Mouse (Mus musculus): ENCODE measurements around the gene Rnd1. TPM values are rescaled to one million over a fixed set of nuclear protein-coding genes. Genes with fewer than 3 reads are reported as not detected.

Rnd1 gene
- polyA plus RNA-seq, 1 experiment = 14.4 TPM

DNA sequence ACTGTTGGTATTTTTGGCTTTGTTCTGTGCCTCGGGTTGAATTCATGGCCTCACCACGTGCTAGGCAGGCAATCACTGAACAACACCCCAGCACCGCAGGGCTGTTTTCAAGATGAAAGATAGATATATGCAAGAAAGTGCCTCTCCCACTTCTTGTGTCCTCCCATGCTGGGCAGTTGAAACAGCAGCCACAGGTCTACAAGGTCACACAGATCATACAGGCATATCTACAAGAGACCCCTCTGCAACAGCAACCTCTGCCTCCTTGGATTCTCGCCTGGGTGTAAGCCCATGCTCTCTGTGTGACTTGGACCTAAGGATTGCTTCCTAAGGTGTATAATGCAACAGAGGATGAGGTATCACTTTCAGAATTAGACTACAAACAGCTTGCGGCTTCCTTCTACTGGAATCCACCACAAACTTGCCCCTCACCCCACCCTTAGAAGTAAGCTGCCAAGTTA, 53.9 kb downstream of the Rnd1 start:
- Histone ChIP-seq H3K36me3 (ENCODE audit: control insufficient read depth, insufficient read depth) (no peaks in the 10 kb centered on the region), H3K27me3 (ENCODE audit: control insufficient read depth, insufficient read depth, insufficient read length) (no peaks in the 10 kb centered on the region), H3K4me2 (ENCODE audit: low read depth) (no peak overlapping the region), H3ac (ENCODE audit: control insufficient read depth, insufficient read length) (no peak overlapping the region), H3K79me2 (ENCODE audit: control insufficient read depth, insufficient read depth) (no peaks in the 10 kb centered on the region), H3K4me3 (no peak overlapping the region)
- TF ChIP-seq TCF12 (IDR thresholded peaks at IDR 0.05; ENCODE audit: insufficient read depth, poor library complexity, severe bottlenecking) (no peak), TCF3 (IDR thresholded peaks at IDR 0.05; ENCODE audit: insufficient read length, low read depth) (no peak), CEBPB (IDR thresholded peaks at IDR 0.05; ENCODE audit: insufficient read depth, poor library complexity, severe bottlenecking) (no peak), POLR2A (IDR thresholded peaks at IDR 0.05; ENCODE audit: insufficient read length, low read depth) (no peak), MAX (IDR thresholded peaks at IDR 0.05; ENCODE audit: low read depth) (no peak), MYOD1 (IDR thresholded peaks at IDR 0.05; ENCODE audit: control insufficient read depth in 1 of 3, insufficient read length in 2 of 3, low read depth in 2 of 3) (no peak), USF1 (IDR thresholded peaks at IDR 0.05; ENCODE audit: low read depth) (no peak), REST (IDR thresholded peaks at IDR 0.05; ENCODE audit: insufficient read depth, insufficient read length) (no peak), SRF (IDR thresholded peaks at IDR 0.05; ENCODE audit: control insufficient read depth, insufficient read length, low read depth) (no peak), MYOG (IDR thresholded peaks at IDR 0.05; ENCODE audit: control insufficient read depth in 1 of 3, insufficient read depth in 1 of 3, insufficient read length in 2 of 3, low read depth in 2 of 3) (no peak)

DNA sequence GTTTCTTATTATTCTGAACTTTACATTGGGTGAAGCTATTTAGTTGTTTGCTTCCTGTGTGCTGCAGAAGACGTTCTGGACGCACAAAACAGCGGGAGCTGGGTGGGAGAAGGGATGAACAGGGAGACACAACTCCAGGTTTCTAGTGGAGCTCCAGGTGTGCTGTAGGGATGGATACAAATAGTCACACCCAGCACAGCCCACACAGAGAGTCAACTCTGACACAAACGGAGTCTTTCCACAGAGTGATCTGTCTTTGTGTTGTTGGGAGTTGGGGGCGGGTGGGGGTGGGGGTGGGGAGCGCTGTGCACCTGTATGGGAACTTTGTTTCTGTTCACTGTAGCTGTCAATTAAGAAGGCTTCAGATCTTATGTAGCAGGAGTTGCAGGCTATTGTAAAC, 54.5 kb downstream of the Rnd1 start:
- TF ChIP-seq MYOD1 (IDR thresholded peaks at IDR 0.05; ENCODE audit: control insufficient read depth in 1 of 3, insufficient read length in 2 of 3, low read depth in 2 of 3) (no peak), CEBPB (IDR thresholded peaks at IDR 0.05; ENCODE audit: insufficient read depth, poor library complexity, severe bottlenecking) (no peak), REST (IDR thresholded peaks at IDR 0.05; ENCODE audit: insufficient read depth, insufficient read length) (no peak), TCF3 (IDR thresholded peaks at IDR 0.05; ENCODE audit: insufficient read length, low read depth) (no peak), E2F4 (IDR thresholded peaks at IDR 0.05; ENCODE audit: insufficient read depth) (no peak), MAX (IDR thresholded peaks at IDR 0.05; ENCODE audit: low read depth) (no peak), SRF (IDR thresholded peaks at IDR 0.05; ENCODE audit: control insufficient read depth, insufficient read length, low read depth) (no peak), USF1 (IDR thresholded peaks at IDR 0.05; ENCODE audit: low read depth) (no peak), TCF12 (IDR thresholded peaks at IDR 0.05; ENCODE audit: insufficient read depth, poor library complexity, severe bottlenecking) (no peak), POLR2A (IDR thresholded peaks at IDR 0.05; ENCODE audit: insufficient read length, low read depth) (no peak), MYOG (IDR thresholded peaks at IDR 0.05; ENCODE audit: control insufficient read depth in 1 of 3, insufficient read depth in 1 of 3, insufficient read length in 2 of 3, low read depth in 2 of 3) (no peak)

DNA sequence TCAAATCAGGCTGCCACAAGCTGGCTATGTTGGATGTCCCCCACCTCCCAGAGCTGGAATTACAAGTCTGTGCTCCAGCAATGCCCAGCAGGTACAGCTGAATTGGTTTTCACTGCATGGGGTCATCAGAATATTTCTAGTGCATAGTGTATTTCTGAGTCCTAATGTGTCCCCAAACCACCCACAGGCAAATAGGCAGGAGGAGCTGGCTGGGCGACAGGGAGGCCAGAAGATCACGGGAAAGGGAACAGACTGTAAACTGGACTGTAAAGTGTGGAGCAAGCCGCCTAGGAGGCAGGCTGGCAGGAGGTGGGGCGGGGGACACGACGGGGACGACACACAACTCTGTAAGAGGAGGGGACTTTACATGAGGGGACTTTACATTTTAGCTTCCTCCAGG, 55.1 kb downstream of the Rnd1 start:
- Histone ChIP-seq H3K27me3 (ENCODE audit: control insufficient read depth, insufficient read depth, insufficient read length) (no peaks in the 10 kb centered on the region), H3K79me2 (ENCODE audit: control insufficient read depth, insufficient read depth) (no peaks in the 10 kb centered on the region), H3K4me3 (no peak overlapping the region), H3ac (ENCODE audit: control insufficient read depth, insufficient read length) (no peak overlapping the region), H3K36me3 (ENCODE audit: control insufficient read depth, insufficient read depth) (no peaks in the 10 kb centered on the region), H3K4me2 (ENCODE audit: low read depth) (no peak overlapping the region)
- TF ChIP-seq SRF (IDR thresholded peaks at IDR 0.05; ENCODE audit: control insufficient read depth, insufficient read length, low read depth) = peak; percentile 27
- no peak for TF ChIP-seq POLR2AphosphoS2 (IDR thresholded peaks at IDR 0.05; ENCODE audit: insufficient read length, low read depth)
- TF ChIP-seq TCF3 (IDR thresholded peaks at IDR 0.05; ENCODE audit: insufficient read length, low read depth) = no peak

More for the DNA sequence above, 54.5 kb downstream of the Rnd1 start:
- Histone ChIP-seq H3K4me2 (ENCODE audit: low read depth) (no peak overlapping the region), H3K27me3 (ENCODE audit: control insufficient read depth, insufficient read depth, insufficient read length) (no peaks in the 10 kb centered on the region), H3K36me3 (ENCODE audit: control insufficient read depth, insufficient read depth) (no peaks in the 10 kb centered on the region), H3K4me3 (no peak overlapping the region), H3K79me2 (ENCODE audit: control insufficient read depth, insufficient read depth) (no peaks in the 10 kb centered on the region), H3ac (ENCODE audit: control insufficient read depth, insufficient read length) (no peak overlapping the region)

DNA sequence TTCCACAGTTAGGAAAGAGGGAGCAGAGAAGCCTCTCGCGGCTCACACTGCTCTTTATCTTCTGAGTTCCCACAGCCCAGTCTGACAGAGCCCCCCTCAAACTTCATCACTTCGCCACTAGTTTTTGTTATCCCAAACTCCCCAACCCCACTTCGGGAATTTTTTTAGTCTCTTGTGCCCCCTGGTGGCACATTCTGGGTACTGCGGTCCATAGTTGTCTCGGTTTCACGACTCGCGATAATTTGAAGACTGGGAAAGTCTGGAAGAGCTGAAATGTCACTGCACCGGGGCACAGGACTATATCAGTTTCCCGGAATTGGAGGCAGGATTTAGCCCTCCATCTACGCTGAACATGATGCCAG, 60.1 kb downstream of the Rnd1 start:
- Histone ChIP-seq H3ac (ENCODE audit: control insufficient read depth, insufficient read length) (no peak overlapping the region), H3K4me3 (peak overlapping the region; percentile 1), H3K27me3 (ENCODE audit: control insufficient read depth, insufficient read depth, insufficient read length) (no peaks in the 10 kb centered on the region), H3K36me3 (ENCODE audit: control insufficient read depth, insufficient read depth) (no peaks in the 10 kb centered on the region), H3K4me2 (ENCODE audit: low read depth) (peak overlapping the region; percentile 70), H3K79me2 (ENCODE audit: control insufficient read depth, insufficient read depth) (no peaks in the 10 kb centered on the region)
- TF ChIP-seq POLR2AphosphoS2 (IDR thresholded peaks at IDR 0.05; ENCODE audit: insufficient read length, low read depth) (no peak), E2F4 (IDR thresholded peaks at IDR 0.05; ENCODE audit: insufficient read depth) (no peak), MYOD1 (IDR thresholded peaks at IDR 0.05; ENCODE audit: control insufficient read depth in 1 of 3, insufficient read length in 2 of 3, low read depth in 2 of 3) (no peak), MYOG (IDR thresholded peaks at IDR 0.05; ENCODE audit: control insufficient read depth in 1 of 3, insufficient read depth in 1 of 3, insufficient read length in 2 of 3, low read depth in 2 of 3) (no peak), TCF12 (IDR thresholded peaks at IDR 0.05; ENCODE audit: insufficient read depth, poor library complexity, severe bottlenecking) (no peak), REST (IDR thresholded peaks at IDR 0.05; ENCODE audit: insufficient read depth, insufficient read length) (no peak), CEBPB (IDR thresholded peaks at IDR 0.05; ENCODE audit: insufficient read depth, poor library complexity, severe bottlenecking) (no peak), SRF (IDR thresholded peaks at IDR 0.05; ENCODE audit: control insufficient read depth, insufficient read length, low read depth) (no peak), USF1 (IDR thresholded peaks at IDR 0.05; ENCODE audit: low read depth) (no peak), POLR2A (IDR thresholded peaks at IDR 0.05; ENCODE audit: insufficient read length, low read depth) (no peak), MAX (IDR thresholded peaks at IDR 0.05; ENCODE audit: low read depth) (no peak), TCF3 (IDR thresholded peaks at IDR 0.05; ENCODE audit: insufficient read length, low read depth) (no peak)

Data from myocyte (in vitro differentiated cells).